Mouse (Mus musculus) erythroblast, adult 5-6 weeks (primary cell): ENCODE measurements around the gene Pik3c2b. TPM values are rescaled to one million over a fixed set of nuclear protein-coding genes. Genes with fewer than 3 reads are reported as not detected.

Source experiments
- ATAC-seq: replicated peaks from 2 replicates; pipeline ENCODE4 v1.8.0; 2016; ENCODE audit warnings: moderate number of reproducible peaks, mild to moderate bottlenecking, moderate TSS enrichment, inconsistent platforms; ENCODE audit not compliant: poor library complexity, low FRiP score, severe bottlenecking
- total RNA-seq, 2 experiments: library from RNA; stranded (forward) in 1 of 2; stranded (reverse) in 1 of 2; fragments of 150-400 nt in 1 of 2; fragments of 200-764, 138-1000 nt in 1 of 2; gene quantifications; 2 replicates each; pipeline versions ENCODE4 v1.2.3 to v1.2.4; 2015 to 2017; ENCODE audit warnings: low replicate concordance in 2 of 2

Gene Pik3c2b
- total RNA-seq, 2 experiments from 2014 or later = 0.17 to 0.38 TPM

DNA sequence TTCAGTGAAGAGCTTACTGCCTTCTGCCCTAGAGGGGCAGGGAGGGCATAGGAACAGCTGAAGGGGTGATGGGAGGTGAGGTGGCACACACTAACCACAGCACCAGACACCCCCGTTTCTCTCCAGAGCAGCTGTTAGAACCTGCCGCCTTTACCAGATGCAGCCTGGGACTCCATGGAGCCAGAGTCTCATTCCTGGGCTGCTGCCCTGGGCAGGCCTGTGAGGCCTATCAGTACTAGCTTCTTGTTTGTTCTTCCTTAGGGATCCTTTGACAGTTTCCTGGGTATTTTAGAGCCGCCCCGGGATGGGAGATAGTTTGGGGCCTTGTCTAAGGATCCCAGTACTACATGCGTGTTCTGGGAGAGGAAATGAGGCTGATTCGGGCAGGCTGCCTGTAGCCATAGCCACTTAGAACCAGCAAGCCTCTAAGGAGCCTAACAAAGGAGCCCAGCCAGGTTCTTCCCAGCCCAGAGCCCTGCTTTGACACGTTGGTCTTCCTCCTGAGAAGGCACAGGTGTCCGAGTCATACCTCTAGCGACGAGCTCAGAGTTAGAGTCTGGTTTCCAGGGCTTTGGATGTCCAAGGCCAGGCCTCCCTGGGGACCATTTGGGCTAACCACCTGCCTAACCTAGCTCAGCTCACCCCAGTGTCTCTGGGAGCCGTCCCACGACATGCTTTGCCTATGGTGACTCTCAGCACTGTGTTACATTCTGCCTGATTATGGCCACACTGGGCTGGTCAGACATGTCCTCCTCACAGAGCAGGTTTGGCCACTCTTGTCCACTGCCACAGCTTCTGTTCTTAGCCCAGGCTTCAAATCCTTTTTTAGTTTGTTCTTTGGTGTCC is 24.0 kb downstream of the Pik3c2b start:
- no peak for ATAC-seq

GRCm38 (mm10) chr1:133070157-133070556 is 24.7 kb downstream of the Pik3c2b start:
- no peak for ATAC-seq

- no peak for ATAC-seq
These were observed 26.4 kb downstream of the Pik3c2b start for GRCm38 (mm10) chr1:133071666-133072381.

GRCm38 (mm10) chr1:133073327-133073856 is 27.9 kb downstream of the Pik3c2b start:
- ATAC-seq = no peak

DNA sequence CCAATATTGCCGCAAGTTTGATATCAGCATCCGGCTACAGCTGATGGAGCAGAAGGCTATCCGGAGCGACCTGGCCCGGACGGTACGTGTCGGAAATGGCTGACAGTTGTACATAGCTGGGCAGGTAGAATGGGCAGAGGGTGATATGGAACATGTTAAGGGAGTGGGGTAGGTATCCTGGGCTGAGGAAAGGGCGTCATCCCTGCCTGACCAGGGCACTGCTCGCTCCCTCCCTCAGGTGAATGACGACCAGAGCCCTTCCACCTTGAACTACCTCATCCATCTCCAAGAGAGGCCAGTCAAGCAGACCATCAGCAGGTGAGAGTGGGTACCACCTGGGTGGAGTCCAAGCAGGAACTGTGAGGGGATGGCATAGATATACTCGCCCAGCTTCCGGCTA is 29.1 kb downstream of the Pik3c2b start:
- ATAC-seq = no peak

DNA sequence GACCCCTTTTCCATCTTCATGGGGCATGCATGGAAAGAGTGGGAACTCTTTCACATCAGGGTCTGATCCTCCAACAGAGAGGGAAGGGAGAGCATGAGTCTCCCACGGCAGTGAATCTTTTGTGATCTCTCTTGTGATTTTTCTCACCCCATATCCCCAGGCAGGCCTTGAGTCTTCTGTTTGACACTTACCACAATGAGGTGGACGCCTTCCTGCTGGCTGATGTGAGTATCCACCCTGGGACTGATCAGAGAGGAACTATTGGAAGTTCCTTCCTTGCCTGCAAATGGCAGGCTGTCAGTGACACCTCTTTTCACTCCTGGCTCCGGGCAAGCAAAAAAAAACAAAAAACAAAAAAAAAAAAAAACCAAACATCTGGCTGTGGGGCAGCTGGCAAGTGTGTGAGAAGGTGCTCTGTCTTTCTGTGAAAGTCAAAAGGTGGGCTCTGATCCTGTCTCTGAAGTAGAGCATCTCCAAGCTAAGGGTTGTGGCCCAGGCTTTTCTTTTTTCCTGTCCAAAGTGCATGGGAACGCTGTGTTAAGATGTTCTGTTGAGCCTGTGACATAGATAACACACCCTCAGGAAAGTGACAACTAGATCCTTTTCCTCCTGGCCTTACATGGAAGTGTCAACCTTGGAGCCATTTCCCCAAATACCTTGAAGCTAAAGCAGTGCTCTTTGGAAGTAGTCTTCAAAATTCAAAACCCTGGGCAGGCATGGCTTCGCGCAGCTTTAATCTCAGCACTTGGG is 30.4 kb downstream of the Pik3c2b start:
- no peak for ATAC-seq

DNA sequence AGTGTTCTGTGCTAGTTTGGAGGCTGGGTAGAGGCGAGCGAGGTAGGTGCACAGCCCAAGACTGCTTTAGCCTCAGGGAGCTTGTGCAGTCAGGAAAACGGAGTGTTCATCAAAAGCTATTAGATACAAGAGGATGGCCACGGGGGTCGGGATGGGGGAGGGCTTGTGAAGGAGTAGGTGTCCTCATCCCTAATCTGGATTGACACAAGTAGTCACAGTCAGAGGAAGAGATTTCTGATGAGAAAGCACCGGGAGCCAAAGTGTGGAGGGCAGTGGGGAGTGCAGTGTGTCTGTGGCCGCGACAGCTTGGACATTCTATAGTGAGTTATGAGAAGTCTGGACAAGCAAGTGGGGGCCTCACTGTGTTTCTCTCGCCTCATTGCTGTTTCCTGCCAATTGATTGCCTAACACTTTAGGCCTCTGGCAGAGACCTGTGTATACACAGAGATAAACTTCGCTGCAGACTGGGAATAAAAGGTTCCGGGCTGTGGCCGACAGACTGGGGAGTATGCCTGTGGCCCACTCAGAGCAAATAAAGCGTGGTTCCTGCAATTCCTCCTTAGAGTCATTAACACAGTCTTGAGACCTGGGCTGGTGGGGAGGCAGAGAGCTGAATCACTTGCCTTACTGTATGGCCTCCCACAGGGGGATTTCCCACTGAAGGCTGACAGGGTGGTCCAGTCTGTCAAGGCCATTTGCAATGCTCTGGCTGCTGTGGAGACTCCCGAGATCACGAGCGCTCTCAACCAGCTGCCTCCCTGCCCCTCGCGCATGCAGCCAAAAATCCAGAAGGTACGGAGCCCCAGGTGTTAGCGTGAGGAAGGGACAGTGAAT is 31.4 kb downstream of the Pik3c2b start:
- ATAC-seq = no peak

DNA sequence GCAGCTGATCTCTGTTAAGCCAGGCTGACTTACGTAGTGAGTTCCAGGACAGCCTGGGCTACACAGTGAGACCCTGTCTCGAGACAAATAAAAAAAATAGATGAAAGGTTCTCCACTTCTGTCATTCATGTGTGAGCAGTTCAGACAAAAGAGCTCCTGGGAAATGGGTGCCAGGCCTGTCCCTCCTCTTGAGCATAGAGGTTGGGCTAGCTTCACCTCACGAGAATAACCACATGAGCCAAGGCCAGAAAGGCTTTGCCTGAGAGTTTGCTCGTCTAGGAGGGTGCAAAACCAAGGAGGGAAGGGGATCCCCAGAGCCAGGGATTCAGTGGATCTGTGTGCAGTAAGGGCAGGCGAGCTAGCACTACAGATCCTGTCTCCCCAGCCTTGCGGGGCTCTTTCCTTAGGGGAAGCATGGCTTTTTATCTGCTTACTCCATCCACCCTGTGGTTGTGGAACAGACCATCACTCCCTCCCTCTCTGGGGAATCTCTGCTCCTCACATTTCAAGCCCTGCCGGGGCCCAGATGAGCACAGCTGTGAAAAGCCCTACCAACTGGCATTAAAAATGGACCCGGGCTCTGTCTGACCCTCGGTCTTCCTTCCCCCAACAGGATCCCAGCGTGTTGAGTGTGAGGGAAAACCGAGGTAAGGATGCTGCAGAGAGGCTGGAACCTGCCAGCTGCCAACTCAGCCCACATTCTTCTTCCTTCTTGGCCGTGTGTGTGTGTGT is 32.3 kb downstream of the Pik3c2b start:
- no peak for ATAC-seq

GRCm38 (mm10) chr1:133078338-133078727 is 32.9 kb downstream of the Pik3c2b start:
- no peak for ATAC-seq

DNA sequence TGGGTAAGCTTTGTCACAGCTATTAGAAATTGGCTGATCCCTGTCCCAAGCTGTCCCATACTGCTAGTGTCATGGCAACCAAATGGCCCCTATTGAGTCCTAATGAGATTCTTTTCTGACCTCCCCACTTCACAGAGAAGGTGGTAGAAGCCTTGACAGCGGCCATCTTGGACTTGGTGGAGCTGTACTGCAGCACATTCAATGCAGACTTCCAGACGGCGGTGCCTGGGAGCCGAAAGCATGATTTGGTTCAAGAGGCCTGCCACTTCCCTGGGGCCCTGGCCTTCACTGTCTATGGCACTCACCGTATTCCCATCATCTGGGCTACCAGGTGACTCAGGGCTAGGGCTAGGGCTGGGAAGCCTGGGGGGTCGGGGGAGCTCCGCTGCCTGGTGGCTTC is 34.0 kb downstream of the Pik3c2b start:
- no peak for ATAC-seq

DNA sequence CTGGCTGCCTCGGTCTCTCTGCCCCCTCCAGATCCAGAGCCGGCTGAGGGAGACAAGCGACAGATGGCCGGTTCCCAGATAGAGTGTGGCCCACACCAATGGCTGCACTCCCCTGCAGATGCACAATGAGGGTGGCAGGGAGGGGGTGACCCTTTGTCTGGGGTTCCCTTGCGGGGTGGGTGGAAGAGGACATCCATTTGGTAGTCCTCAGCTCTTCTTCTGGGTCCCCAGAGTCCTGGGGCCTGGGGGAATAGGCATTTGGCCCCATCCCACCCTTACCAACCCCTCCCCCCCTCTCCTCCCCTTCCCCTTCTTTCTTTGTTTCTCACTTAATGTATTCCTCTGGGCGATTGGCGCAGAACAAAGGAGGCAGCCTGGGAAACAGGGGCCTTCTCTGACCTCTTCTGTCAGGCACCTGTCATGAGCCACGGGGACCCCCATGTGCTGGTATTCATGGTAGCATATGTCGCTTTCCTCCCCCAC is 34.7 kb downstream of the Pik3c2b start:
- ATAC-seq = no peak

DNA sequence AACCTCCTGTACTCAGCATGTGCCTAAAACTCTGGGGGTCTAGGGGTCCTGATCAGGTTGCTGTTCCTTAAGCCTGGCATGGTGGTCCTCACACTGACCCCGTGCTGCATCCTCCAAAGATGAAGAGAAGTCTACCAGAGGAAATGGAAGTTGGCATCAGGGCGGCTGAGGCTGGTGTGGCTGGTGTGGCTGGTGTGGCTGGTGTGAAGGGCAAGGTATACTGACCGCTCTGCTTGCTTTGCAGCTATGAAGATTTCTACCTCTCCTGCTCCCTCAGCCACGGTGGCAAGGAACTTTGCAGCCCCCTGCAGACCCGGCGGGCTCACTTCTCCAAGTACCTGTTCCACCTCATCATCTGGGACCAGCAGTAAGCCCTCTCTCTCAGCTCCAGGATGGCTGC is 35.2 kb downstream of the Pik3c2b start:
- ATAC-seq = no peak

DNA sequence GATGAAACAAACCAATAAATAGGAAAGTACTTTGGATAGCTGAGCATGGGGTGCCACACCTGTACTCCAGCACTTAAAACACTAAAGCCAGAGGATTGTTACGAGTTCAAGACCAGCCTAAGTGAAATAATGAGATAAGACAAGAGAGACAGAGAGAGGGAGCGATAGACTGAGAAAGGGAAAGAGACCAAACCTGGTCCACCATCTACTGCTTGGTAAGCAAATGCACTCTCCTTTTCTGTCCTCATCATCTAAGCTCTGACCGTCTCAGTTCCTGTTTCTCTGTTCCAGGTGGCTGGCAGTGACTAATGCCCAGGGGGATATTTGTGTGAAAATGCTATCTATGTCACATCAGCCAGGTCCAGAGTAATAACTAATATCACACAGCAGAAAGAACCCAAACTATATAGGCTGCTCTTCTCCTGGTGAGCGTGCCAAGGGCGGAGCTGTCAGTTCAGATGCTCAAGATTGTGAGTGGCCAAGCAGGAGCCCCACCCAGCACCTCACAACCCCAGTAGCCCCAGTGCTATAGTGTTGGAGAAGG is 37.6 kb downstream of the Pik3c2b start:
- peak; percentile 80 for ATAC-seq

GRCm38 (mm10) chr1:133083942-133084625 is 38.6 kb downstream of the Pik3c2b start:
- peak; percentile 75 for ATAC-seq

- ATAC-seq = no peak
These were observed 39.4 kb downstream of the Pik3c2b start for GRCm38 (mm10) chr1:133084708-133085416.

GRCm38 (mm10) chr1:133085417-133085742 is 39.9 kb downstream of the Pik3c2b start:
- ATAC-seq = no peak

DNA sequence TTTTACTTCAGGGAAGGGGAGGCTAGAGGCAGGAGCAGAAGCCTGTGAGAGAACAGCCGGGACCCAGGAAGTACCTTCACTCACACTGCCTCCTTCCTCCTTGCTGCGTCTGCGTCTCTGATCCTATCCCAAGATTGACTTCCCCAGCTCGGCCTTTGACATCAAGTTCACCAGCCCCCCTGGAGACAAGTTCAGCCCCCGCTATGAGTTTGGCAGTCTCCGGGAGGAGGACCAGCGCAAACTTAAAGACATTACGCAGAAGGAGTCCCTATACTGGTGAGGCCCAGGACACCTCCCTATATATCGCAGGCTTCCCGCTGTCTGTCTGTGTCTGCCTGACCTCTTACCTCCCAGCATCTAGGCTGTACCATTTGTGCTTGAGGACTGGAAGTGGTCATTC is 41.3 kb downstream of the Pik3c2b start:
- ATAC-seq = no peak
